Mouse (Mus musculus) mouse embryonic stem cell (cell line): ENCODE data around the gene Ncbp1.

Experiments
- in situ Hi-C, 2 experiments: fragments of 300-500 bp; cut with MboI; formaldehyde crosslinking; loops; 1 replicate in 1 of 2; 3 replicates in 1 of 2; pipeline ENCODE4 v1.14.3; 2019 to 2020; ENCODE audit warnings: low sequenced_read_pairs in 2 of 2, low pct_unique_long_range_greater_than_20kb in 1 of 2, mixed read lengths in 1 of 2; ENCODE audit not compliant: unreplicated experiment in 1 of 2

The Ncbp1 gene

DNA sequence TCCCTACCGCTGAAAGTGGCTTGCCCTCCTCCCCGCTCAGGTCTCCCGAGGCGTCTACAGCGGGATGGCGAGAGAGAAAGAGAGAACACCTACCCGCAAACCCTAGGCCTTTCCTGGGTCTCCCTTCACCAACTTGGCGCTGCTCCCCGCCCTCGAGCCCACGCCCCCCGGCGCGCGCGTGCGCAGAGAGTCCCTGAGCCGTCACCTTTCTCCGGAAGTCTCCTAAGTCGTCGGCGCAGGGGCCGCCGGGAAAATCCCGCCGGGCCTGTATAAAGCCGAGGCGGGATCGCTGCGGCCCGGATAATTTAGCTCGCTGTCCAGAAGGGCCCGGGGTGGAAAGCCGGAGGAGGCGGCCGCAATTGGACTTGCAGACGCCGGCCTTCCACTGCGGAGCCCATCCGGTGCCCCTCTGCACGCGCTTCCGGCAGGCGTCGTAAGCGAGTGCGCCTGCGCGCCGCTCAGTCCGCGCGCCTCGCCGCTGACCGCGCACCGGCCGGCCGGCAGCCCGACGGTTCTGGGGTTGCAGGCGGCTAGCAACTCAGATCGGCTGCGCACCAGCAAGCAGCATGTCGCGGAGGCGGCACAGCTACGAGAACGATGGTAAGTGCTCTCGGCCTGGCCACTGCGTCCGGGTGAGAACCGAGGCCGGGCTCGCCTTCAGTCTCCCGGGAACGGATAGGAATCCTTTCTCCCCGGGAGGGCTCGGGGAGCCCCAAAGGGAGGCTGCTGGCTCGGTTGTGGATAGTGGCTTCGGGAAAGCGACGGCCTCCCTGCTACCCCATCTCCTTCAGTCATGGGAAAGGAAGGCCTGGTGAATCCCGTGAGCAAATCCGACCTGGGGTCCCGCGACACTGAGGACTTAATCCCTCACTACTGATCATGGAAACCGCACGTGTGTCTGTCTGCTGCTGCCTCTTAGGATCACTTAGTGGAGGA lies at the start of gene Ncbp1, which contains the start of gene Tstd2:
TSS of gene Ncbp1 (plus strand) at position 327 of the 936 bp plus-strand sequence.
TSS of gene Tstd2 (minus strand) at position 408 of the 936 bp plus-strand sequence.
- in situ Hi-C loops: loop anchor here in 1 of 2 experiments (10.0 kb wide), 1 partner anchor 46 kb away; no protein-coding TSS in a partner anchor

DNA sequence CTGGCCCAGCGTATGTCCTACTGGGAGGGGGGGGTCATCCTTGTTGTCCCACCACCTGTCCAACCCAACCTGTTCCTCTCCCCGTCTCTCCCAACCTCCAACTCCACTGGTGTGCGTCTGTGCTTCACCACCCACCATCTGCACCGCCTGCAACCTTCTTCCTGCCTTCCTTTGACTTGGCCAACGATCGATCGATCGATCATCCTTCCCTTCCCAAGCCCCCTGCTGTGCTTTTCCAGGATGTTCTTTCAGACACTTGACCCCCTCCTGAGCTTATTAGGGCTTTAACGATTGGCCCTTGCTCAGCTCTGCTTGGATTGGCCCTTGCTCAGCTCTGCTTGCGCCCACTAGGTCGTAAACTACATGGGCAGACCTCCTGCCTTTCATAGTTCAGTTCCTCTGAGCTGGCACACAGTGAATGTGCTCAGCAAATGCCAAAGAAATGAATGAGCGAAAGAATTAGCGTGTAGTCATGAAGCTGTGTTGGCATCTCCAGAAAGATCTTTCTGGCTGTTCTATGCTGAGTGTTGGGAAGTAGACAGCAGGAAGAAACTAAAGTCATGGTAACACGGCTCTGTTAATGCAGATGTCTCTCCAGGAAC lies 48.8 kb upstream of the Ncbp1 start:
- in situ Hi-C loops: no loop called here

DNA sequence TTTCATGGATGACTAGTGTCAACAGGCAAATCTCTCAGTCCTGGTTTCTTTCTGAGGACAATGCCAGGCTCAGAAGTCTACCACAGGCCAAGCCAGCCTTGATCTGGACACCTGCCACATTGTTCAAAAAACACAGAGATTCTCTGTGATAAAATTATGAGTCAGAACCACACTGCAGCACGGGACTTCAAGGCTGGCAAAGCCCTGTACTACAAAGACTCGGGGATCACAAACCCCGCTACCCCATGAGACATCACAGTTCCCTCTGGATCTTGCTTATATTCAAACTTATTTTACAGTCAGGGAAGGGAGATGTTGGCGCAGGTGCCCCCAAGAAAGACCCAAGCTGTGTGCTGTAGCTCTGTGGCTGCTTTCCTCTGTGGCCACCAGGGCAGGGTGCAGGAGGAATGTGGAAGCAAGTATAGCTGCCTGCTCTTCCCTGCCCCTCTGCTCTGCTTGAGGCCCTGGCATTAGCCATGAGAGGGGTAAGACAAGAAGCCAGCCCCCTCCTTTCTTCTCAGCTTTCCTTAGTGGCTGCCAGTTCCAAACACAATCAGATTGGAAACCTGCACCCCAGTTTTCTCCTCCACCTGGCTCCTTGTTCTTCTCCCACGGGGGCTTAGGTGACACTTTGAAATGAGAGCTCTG lies 45.9 kb upstream of the Ncbp1 start:
- in situ Hi-C loops: no loop called here

DNA sequence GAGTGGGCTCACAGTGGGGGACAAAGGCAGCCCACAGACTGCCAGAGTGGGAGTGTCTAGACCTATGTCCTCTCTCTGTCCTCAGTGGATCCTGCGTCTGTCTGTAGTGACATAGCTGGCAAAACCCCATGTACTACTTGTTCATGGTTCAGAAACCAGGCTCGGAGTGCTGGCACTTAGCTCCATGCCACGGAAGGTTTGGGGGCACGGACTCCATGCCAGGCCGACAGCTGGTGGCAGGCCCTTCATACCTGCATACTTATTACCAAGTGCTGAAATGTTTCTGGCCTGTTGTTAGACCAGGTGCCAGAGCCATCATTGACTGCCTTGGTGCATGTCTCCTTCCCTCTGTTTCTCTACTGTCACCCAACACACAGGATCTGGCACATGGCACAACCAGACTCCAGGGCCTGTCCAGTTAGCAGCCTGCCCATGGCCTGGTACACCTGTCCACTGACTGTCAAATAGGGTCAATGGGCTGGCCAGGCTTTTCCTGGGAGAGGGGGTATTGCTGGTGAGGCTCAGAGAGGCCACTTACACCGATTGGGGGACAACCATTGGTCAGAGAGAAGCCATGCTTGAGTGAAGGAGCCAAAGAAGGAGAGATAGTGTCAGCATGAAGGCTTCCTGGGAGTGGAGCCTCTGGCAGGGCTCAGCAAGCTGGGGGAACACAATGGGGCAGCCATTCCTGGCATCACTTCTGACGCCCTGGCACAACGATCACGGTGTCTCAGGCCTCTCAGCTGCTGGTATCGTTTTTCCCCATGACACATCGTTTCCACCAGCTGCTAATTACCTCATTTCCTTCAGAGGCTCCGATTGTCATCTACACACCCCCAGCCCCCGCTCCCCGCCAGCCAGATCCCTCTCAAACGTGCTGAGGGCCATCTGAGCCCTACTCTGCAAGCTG lies 43.2 kb upstream of the Ncbp1 start:
- in situ Hi-C loops: no loop called here

DNA sequence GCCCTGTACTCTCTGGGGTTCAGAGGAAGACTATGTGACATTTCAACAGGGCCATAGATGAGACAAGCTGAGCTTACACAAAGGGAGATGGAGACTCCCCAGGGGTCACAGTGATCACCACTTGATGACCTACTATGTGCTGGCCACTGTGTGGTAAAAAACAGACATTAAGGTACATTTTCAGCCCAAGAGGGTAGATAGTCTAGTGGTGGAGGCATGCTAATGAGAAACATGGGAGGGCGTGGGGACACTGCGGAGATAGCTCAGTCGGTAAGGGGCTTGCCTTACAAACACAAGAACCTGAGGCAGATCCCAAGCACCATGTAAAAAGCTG lies 42.6 kb upstream of the Ncbp1 start:
- in situ Hi-C loops: no loop called here

DNA sequence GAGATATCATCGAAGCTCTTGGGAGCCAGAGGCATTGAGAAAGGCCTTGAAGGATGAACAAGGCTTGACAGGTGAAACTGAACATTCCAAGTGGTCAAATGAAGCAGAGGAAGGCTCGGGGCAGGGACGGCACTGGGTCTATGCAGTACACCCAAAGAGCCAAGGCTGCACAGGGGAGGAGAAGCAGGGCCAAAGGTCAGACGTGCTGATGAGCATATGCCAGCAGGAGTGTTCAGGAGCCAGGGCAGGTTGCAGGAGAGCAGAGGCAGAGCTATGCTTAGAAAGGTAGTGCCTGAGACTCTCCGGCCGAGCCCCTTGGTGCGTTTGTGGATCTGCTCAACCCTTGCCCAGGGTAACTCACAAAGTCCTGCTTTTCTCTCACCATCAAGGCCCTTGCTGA lies 41.9 kb upstream of the Ncbp1 start:
- in situ Hi-C loops: no loop called here

DNA sequence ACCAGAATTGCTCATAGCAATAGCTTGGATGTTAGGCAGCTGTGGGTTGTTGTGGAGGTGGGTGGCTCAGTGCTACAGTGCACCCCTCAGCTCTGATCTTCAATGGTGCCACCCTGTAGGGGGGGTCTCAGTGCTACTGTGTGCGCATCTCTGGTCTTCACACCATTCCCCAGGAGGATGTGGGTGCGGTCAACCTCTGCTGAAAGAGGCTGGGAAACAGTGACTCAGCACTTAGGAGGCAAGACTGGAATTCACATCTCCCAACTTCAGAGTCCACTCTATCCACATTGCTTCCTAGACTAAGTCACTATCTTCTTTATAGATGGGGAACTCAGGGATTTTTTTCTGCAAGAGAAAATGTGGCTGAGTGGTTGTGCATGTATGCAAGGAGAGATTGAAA lies 40.8 kb upstream of the Ncbp1 start:
- in situ Hi-C loops: no loop called here

DNA sequence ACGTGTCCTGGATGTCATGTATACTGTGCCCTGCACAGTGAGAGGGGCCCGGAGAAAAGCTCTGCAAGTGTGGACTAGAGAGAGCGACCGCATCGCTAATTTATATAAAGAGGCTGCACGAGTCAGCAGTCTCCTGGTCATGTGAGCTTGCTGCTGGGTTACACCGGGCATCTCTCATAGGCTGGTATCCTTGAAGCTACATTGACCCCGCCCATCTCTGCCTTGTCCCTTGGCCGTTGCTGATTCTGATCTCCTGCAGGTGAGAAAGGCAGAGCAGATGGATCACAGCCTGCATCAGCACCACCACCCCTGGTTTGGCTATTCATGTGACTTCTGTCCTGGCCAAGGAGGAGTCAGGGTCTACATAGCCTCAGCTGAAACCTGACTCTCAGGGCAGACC lies 39.3 kb upstream of the Ncbp1 start:
- in situ Hi-C loops: no loop called here

DNA sequence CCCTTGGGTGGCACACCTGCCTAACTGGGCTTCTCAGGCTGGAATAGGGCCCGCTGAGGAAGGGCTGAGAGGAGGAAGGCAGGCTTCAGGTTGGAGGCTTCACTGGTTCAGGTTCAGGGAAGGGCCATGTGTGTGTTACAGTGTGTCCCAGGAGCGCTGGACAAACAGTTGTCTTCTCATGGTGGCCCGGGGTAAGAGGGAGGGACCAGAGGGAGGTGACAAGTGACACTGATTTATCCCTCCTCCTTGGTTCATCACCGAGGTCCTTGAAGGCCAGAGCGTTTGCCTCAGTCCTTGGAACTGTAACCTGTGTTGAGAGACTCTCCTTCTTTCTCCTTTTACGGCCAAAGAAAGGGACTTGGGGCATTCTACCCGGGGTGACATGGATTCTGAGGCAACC lies 37.9 kb upstream of the Ncbp1 start:
- in situ Hi-C loops: no loop called here

DNA sequence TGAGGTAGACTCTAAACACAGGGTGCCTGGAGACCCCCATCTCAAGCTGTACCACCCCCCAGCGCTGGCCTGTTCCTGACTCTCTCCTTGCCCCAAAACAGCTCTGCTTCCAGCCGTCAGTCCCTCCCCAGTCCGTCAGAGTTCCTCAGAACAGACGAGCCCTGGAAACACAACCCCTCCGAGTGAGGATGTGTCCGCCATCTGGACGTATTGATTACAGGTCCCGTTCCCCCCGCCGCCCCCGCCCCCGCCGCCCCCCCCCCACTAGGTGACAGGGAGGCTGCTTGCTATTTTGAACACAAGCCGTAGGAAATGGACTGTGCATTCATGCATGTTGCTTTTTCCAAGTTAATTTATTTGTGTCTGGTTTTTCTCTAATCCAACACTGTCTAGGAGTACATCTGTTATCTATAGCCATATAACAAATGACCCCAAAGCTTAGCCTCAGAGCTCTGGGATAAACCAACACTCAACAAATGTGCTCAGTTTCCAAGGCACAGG lies 37.2 kb upstream of the Ncbp1 start:
- in situ Hi-C loops: no loop called here

DNA sequence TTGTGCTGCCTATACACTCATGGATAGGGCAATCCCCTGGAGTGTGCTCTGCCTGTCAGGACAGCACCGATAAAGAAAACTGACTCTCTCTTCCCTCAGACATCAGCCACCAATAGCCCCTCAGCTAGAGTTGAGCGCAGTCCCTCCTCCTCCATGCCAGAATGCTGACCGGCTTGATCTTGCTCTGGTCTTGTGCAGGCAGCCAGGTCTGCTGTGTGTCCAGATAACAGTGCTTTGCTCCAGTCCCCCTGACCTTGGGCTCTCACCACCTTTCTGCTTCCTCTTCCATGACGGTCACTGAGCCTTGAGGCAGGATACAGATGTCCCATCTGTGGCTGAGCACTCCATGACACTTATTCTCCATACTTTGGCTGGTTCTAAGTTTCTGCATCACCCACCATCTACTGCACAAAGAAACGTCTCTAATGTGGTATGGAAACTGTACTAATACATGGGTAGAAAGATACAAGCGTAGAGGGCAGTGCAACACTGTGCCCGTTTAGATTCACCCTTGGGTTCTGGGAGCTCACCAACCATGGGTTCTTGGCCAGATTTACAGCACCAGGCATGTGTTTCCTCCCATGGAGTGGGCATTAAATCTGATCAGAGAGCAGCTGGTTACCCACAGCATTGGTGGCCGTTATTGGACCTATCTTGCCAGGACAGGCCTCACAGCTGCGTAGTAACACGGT lies 36.2 kb upstream of the Ncbp1 start:
- in situ Hi-C loops: no loop called here

DNA sequence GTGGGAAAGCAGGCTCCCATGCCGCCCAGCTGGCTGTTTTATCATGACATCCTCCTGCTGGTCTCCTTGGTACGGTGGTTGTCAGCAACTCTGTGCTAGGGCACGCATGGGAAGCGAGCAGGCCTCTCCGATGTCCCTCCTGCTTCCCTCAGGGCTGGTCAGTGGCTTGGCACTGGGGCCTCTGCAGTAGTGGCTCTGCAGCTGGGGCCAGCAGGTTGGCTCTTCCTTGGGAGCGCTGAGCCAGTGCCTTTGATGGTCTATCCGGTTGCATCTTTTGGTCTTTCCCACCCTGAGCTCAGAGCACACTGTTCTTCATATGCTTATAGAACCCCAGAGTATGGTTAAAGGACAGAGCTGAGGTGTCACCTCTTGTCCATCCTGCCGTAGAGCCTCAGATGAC lies 28.3 kb upstream of the Ncbp1 start:
- in situ Hi-C loops: no loop called here

DNA sequence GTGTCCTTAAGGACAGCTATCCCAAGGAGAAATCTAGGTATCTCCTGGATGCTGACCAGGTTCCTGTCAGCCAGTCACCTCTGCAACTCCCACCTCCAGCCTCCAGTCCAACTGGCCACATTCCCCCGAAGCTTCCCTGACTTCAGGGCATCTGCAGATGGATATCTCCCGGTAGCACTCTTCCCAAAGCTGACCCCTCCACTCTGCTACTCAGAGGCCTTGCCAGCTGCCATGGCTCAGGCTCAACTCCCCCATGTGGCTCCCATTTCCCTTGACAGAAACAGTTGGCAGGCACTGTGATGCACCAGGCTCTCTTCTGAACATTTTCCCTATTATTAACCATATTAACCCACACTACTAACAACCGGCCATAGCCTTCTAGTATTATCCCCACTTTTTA lies 27.1 kb upstream of the Ncbp1 start:
- in situ Hi-C loops: no loop called here

DNA sequence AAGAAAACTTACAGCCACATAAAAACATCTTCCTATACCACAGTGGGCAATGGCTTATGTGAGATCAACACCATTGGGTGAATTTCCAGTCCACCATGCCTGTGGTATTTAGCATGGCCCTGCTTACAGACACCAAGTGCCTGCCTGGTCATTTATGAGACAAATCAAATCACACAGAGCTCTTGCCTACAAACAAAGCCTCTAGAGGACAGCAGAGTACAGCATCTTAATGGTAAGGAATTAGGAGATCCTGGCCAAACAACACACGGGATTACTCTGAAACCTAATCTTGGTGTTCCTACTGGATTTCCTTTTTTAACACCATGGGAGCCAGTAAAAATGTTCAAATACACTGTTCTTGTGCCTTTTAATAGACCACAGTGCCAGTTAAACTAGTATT lies 23.1 kb upstream of the Ncbp1 start:
- in situ Hi-C loops: no loop called here

DNA sequence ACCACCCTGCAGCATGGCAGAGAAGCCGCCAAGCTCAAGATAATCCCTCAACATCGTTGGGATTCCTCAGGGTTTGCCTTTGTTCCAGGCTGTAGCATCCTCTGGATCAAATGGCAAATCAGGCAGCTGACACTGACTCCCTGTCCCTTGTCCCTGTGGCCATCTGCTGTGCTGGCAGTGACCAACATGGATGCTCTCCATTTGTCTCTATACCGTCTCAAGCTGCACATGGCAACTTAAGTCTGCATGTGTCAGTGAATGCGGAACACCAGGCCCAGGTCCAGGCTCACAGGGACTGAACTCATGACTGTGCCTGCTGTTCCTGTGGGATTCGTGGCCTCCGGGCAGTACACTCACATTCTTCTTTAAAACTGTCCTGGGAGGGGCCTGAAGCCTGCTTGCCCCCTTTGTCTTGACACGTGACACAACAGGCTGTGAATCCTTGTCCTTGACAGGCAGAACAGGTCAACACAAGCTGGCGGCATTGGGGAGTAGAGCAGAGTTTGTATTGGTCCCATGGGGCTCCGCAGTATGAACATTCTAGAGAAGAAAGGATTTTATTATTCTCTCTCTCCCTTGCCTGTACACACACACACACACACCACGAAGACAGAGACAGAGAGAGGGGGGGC lies 21.8 kb upstream of the Ncbp1 start:
- in situ Hi-C loops: no loop called here

DNA sequence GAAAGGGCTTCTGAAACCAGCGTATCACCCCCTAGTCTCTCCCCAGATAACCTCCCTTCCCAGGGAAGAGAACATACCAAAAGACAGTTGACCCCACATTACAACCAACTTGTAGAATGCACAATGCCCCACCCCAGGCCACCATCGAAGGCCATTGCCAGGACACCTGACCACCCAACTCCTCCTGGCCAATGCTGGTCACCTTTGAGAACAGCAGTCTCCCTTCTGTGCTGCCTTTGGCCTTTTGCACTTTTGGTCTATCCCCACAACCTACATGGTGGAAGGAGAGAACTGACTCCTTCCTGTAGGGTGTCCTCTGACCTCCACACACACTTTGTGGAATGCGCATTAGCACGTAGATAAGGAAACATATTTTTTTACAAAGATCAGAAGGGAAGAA lies 20.9 kb upstream of the Ncbp1 start:
- in situ Hi-C loops: no loop called here

DNA sequence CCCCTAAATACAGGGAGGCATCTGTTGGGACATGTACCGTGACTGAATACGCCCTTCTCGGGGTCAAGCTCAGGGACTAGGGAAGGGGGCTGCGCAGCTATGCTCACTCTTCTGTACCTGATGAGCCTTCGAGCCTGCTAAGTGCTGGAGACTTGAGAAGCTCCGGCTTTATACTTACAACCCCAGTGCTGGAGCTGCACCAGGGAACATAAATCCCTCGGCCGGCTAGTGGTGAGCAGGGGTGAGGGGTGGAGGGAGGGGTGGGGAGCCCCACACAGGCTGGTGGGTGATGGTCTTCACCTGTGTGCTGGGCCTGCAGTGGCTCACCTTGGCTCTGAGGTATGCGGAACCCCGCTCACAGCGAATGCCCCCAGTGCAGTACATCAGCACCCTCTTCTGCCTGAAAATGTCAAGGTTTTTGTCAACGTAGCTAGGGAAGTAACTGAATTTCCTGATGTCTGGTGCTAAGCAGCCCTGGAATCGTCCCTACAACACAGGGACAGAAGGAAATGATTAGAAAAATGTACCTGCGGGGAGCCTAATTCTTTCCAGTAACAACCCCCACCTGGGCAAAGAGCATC lies 18.8 kb upstream of the Ncbp1 start:
- in situ Hi-C loops: no loop called here
